Mouse (Mus musculus): Measurements from ENCODE around the gene Rbmxl1.

Gene Rbmxl1

GRCm38 (mm10) chr8:78493031-78493430, 15.7 kb downstream of the Rbmxl1 start:
- DNase-seq (ENCODE audit: low spot score), result no peak

GRCm38 (mm10) chr8:78489733-78490132, 19.0 kb downstream of the Rbmxl1 start:
- DNase-seq (ENCODE audit: low spot score), result no peak

GRCm38 (mm10) chr8:78477051-78477829, 31.5 kb downstream of the Rbmxl1 start:
- no peak for DNase-seq (ENCODE audit: low spot score)

GRCm38 (mm10) chr8:78467889-78468288, 40.8 kb downstream of the Rbmxl1 start:
- DNase-seq (ENCODE audit: low spot score), result no peak

- no peak for DNase-seq (ENCODE audit: low spot score)
These were observed 44.8 kb downstream of the Rbmxl1 start for GRCm38 (mm10) chr8:78463941-78464340.

- DNase-seq (ENCODE audit: low spot score), result no peak
These were observed 52.3 kb downstream of the Rbmxl1 start for GRCm38 (mm10) chr8:78456441-78456840.

Measured in layer of hippocampus, adult 9-10 months (tissue).